In the genomic region with DNA sequence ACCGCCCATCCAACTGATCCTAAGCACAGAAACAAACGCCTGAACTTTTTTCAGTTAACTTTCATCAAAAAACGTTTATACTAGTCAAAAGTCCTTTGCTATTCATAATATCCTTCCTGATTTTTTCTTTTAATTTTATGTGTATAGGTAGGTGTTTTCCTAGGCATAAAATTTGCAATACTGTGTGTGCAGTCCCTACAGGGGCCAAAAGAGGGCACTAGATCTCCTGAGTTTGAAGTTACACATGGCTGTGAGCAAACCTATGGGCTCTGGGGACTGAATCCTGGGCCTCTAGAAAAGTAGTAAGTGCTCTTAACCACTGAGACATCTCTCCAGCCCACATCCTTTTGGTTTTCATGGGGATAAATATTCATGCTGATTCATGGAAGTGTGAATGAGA, we compare ENCODE assay signal across 16 mouse cellular contexts.
"Had no signal": no experiment of that assay in that cellular context is flagged by ENCODE, and none has a peak within 500 bp of the region (broad histone marks: within the 10 kb centered on the region; RNA-seq: fewer than 3 reads in every experiment).

No protein-coding gene starts in this region.

- H3K36me3 ChIP-seq: midbrain, embryonic 13.5 days; midbrain, embryonic 15.5 days; neural tube, embryonic 12.5 days had no signal

- H3K4me1 ChIP-seq: midbrain, embryonic 13.5 days; midbrain, embryonic 15.5 days; neural tube, embryonic 12.5 days had no signal

- DNase-seq: lung, adult 18-20 months; lung, embryonic 14.5 days; lung, postnatal 10 days; lung, postnatal 36 days; right cerebral cortex, postnatal 25 days; right cerebral cortex, postnatal 4 days; spleen, adult 18-20 months; thymus, adult 18-20 months; thymus, postnatal 14 days; thymus, postnatal 36 days had no signal

- H3K4me2 ChIP-seq: lung, embryonic 14.5 days; midbrain, embryonic 11.5 days; midbrain, embryonic 13.5 days; midbrain, embryonic 15.5 days; neural tube, embryonic 12.5 days had no signal

- H3K9ac ChIP-seq: lung, embryonic 14.5 days; midbrain, embryonic 13.5 days; midbrain, embryonic 15.5 days; neural tube, embryonic 12.5 days had no signal

- H3K27me3 ChIP-seq: megakaryocyte, embryonic 14.5 days; midbrain, embryonic 13.5 days; midbrain, embryonic 15.5 days; neural tube, embryonic 12.5 days had no signal

- H3K4me3 ChIP-seq: megakaryocyte, embryonic 14.5 days; midbrain, embryonic 13.5 days; midbrain, embryonic 15.5 days; neural tube, embryonic 12.5 days had no signal

- H3K27ac ChIP-seq: macrophage; midbrain, embryonic 13.5 days; midbrain, embryonic 15.5 days; neural tube, embryonic 12.5 days had no signal

- H3K9me3 ChIP-seq: midbrain, embryonic 13.5 days; midbrain, embryonic 15.5 days; neural tube, embryonic 12.5 days had no signal

- ATAC-seq: midbrain, embryonic 13.5 days; midbrain, embryonic 15.5 days had no signal
